Mouse (Mus musculus): ENCODE measurements around the gene Ogdh. TPM values are rescaled to one million over a fixed set of nuclear protein-coding genes. Genes with fewer than 3 reads are reported as not detected.

The Ogdh gene
- polyA plus RNA-seq, 1 experiment from 2014 or later = 105 TPM

DNA sequence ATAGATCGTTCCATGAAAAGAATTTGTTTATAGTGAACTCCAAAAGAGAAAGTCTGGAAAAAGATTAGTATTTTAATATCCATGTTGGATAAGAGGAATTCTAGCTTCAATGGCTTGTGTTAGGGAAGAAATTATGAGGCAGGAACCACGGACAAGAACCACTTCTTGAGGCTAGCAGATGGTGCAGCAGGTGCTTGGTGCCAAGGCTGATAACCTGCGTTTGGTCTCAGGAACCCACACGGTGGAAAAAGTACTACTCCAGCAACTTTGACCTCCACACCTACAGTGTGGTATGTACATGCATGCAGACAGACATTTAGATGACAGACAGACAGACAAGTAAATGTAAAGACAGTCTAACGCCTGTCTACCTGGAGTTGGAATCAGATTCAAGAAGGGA, 27.1 kb downstream of the Ogdh start:
- no peaks in the 10 kb centered on the region for H3K9me3 ChIP-seq (ENCODE audit: low read depth, low read length)
- H3K4me2 ChIP-seq = no peak overlapping the region
- no peak overlapping the region for H3K27ac ChIP-seq (ENCODE audit: low read depth)
- no peaks in the 10 kb centered on the region for H3K27me3 ChIP-seq (ENCODE audit: insufficient read depth, low read length)
- H3K4me3 ChIP-seq (ENCODE audit: low read depth, low read length) = no peak overlapping the region
- 86% methylated on average over 5 of the region's 5 CpGs for WGBS
- no peak overlapping the region for H3K9ac ChIP-seq
- TF ChIP-seq CTCF (IDR thresholded peaks at IDR 0.05; ENCODE audit: low read depth) = no peak
- ATAC-seq (ENCODE audit: insufficient read depth) = no peak
- DNase-seq = no peak
- no peaks in the 10 kb centered on the region for H3K4me1 ChIP-seq (ENCODE audit: insufficient read depth)
- peaks cover 72% of the 10 kb centered on the region for H3K36me3 ChIP-seq (ENCODE audit: insufficient read depth)

GRCm38 (mm10) chr11:6319374-6319773, 27.9 kb downstream of the Ogdh start:
- DNase-seq = no peak
- no peak overlapping the region for H3K27ac ChIP-seq (ENCODE audit: low read depth)
- ATAC-seq (ENCODE audit: insufficient read depth) = no peak
- no peak overlapping the region for H3K4me2 ChIP-seq
- H3K9ac ChIP-seq = no peak overlapping the region
- 86% methylated on average over 2 of the region's 2 CpGs for WGBS
- H3K9me3 ChIP-seq (ENCODE audit: low read depth, low read length) = no peaks in the 10 kb centered on the region
- H3K4me1 ChIP-seq (ENCODE audit: insufficient read depth) = no peaks in the 10 kb centered on the region
- H3K4me3 ChIP-seq (ENCODE audit: low read depth, low read length) = no peak overlapping the region
- no peaks in the 10 kb centered on the region for H3K27me3 ChIP-seq (ENCODE audit: insufficient read depth, low read length)
- TF ChIP-seq CTCF (IDR thresholded peaks at IDR 0.05; ENCODE audit: low read depth) = no peak
- H3K36me3 ChIP-seq (ENCODE audit: insufficient read depth) = peaks cover 70% of the 10 kb centered on the region

GRCm38 (mm10) chr11:6322086-6322485, 30.7 kb downstream of the Ogdh start:
- Histone ChIP-seq H3K4me3 (ENCODE audit: low read depth, low read length) (no peak overlapping the region), H3K4me2 (no peak overlapping the region), H3K4me1 (ENCODE audit: insufficient read depth) (no peaks in the 10 kb centered on the region), H3K27ac (ENCODE audit: low read depth) (no peak overlapping the region), H3K36me3 (ENCODE audit: insufficient read depth) (peaks cover 52% of the 10 kb centered on the region), H3K9ac (no peak overlapping the region), H3K27me3 (ENCODE audit: insufficient read depth, low read length) (no peaks in the 10 kb centered on the region), H3K9me3 (ENCODE audit: low read depth, low read length) (no peaks in the 10 kb centered on the region)
- 89% methylated on average over 2 of the region's 2 CpGs for WGBS
- no peak for DNase-seq
- ATAC-seq (ENCODE audit: insufficient read depth) = no peak
- no peak for TF ChIP-seq CTCF (IDR thresholded peaks at IDR 0.05; ENCODE audit: low read depth)

- H3K4me1 ChIP-seq (ENCODE audit: insufficient read depth) = no peaks in the 10 kb centered on the region
- H3K27me3 ChIP-seq (ENCODE audit: insufficient read depth, low read length) = no peaks in the 10 kb centered on the region
- no peaks in the 10 kb centered on the region for H3K9me3 ChIP-seq (ENCODE audit: low read depth, low read length)
- DNase-seq (no peak), ATAC-seq (ENCODE audit: insufficient read depth) (no peak)
- H3K36me3 ChIP-seq (ENCODE audit: insufficient read depth) = peaks cover 41% of the 10 kb centered on the region
- H3K27ac ChIP-seq (ENCODE audit: low read depth) = no peak overlapping the region
- H3K9ac ChIP-seq = no peak overlapping the region
- H3K4me2 ChIP-seq = no peak overlapping the region
- WGBS = 53% methylated on average over 5 of the region's 5 CpGs
- H3K4me3 ChIP-seq (ENCODE audit: low read depth, low read length) = no peak overlapping the region
- TF ChIP-seq CTCF (IDR thresholded peaks at IDR 0.05; ENCODE audit: low read depth) = no peak
Measured at GRCm38 (mm10) chr11:6323348-6323747, 31.9 kb downstream of the Ogdh start.

GRCm38 (mm10) chr11:6331256-6331655, 39.8 kb downstream of the Ogdh start:
- H3K4me2 ChIP-seq = no peak overlapping the region
- no peaks in the 10 kb centered on the region; the same call in 1 of the 2 replicates for H3K36me3 ChIP-seq (ENCODE audit: insufficient read depth)
- no peak for TF ChIP-seq CTCF (IDR thresholded peaks at IDR 0.05; ENCODE audit: low read depth)
- ATAC-seq (ENCODE audit: insufficient read depth) (no peak), DNase-seq (no peak)
- no peaks in the 10 kb centered on the region for H3K27me3 ChIP-seq (ENCODE audit: insufficient read depth, low read length)
- H3K9ac ChIP-seq = no peak overlapping the region
- H3K27ac ChIP-seq (ENCODE audit: low read depth) = no peak overlapping the region
- no peaks in the 10 kb centered on the region for H3K9me3 ChIP-seq (ENCODE audit: low read depth, low read length)
- no peak overlapping the region for H3K4me3 ChIP-seq (ENCODE audit: low read depth, low read length)
- 88% methylated on average over 7 of the region's 7 CpGs for WGBS
- H3K4me1 ChIP-seq (ENCODE audit: insufficient read depth) = no peaks in the 10 kb centered on the region

DNA sequence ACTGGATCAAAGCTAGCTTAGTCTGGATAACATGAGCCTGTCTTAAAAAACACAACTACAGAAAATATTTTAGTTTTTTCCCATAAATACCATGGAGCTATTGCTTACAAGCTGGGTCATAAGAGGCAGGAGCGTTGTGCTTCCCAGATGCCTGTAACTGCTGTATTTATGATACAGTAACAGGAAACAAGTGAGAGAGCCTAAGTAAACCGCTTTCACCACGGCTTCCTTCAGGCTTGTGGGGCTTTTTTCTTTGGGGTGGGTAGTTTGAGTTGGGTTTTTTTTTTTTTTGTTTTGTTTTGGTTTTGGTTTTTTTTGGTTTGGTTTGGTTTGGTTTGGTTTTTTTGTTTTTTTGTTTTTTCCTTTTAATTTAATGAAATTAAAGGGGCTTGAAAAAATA, 41.2 kb downstream of the Ogdh start:
- Histone ChIP-seq H3K27ac (ENCODE audit: low read depth) (no peak overlapping the region), H3K27me3 (ENCODE audit: insufficient read depth, low read length) (no peaks in the 10 kb centered on the region), H3K4me1 (ENCODE audit: insufficient read depth) (no peaks in the 10 kb centered on the region), H3K4me2 (no peak overlapping the region), H3K9me3 (ENCODE audit: low read depth, low read length) (no peaks in the 10 kb centered on the region), H3K9ac (no peak overlapping the region), H3K4me3 (ENCODE audit: low read depth, low read length) (no peak overlapping the region), H3K36me3 (ENCODE audit: insufficient read depth) (peaks cover 7% of the 10 kb centered on the region; the same call in 1 of the 2 replicates)
- ATAC-seq (ENCODE audit: insufficient read depth) = no peak
- no peak for DNase-seq
- no peak for TF ChIP-seq CTCF (IDR thresholded peaks at IDR 0.05; ENCODE audit: low read depth)
- WGBS = 74% methylated on average over 3 of the region's 3 CpGs

DNA sequence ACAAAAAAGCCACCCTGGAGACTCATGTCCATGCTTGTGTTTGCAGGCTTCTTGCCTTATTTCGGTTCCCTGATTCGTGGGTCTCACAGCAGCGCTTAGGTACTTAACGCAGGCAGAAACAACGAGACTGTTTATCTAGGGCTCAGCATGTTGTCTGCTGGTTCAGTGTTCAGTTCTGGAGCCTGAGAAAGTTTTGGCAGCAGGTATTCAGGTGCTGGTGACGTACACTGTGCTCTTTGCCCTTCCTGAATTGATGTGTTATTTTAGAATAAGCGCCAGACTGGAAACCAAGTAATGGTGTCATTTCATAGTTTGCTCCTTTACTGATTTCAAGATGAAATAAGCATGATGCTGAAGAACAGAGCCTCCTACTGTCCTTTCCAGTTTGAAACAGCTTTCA, 42.0 kb downstream of the Ogdh start:
- Histone ChIP-seq H3K36me3 (ENCODE audit: insufficient read depth) (peaks cover 13% of the 10 kb centered on the region; the same call in 1 of the 2 replicates), H3K27ac (ENCODE audit: low read depth) (no peak overlapping the region), H3K4me3 (ENCODE audit: low read depth, low read length) (no peak overlapping the region), H3K4me1 (ENCODE audit: insufficient read depth) (no peaks in the 10 kb centered on the region), H3K9me3 (ENCODE audit: low read depth, low read length) (no peaks in the 10 kb centered on the region), H3K27me3 (ENCODE audit: insufficient read depth, low read length) (no peaks in the 10 kb centered on the region), H3K9ac (no peak overlapping the region), H3K4me2 (no peak overlapping the region)
- DNase-seq (no peak), ATAC-seq (ENCODE audit: insufficient read depth) (no peak)
- TF ChIP-seq CTCF (IDR thresholded peaks at IDR 0.05; ENCODE audit: low read depth) = no peak
- WGBS = 90% methylated on average over 7 of the region's 7 CpGs

DNA sequence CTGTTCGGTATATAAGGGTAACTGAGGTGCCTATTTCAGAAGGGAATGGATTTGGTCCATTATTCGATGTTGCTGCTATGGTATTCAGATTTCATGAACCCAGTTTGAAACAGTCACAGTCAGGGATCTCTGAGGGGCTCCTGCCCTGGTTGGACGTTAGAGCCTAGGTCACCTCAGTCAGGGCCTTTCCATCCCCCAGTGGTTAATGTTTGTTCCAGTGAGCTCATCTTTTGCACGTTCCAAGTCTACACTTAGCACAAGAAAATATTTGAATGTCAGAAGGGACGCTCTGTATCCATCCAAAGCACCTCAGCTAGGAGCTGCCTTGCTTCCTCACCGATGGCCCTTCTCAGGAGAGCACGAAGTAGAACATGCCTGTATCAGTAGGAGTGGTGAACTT, 43.9 kb downstream of the Ogdh start:
- Histone ChIP-seq H3K27ac (ENCODE audit: low read depth) (no peak overlapping the region), H3K36me3 (ENCODE audit: insufficient read depth) (peaks cover 32% of the 10 kb centered on the region), H3K4me1 (ENCODE audit: insufficient read depth) (no peaks in the 10 kb centered on the region), H3K9me3 (ENCODE audit: low read depth, low read length) (no peaks in the 10 kb centered on the region), H3K9ac (no peak overlapping the region), H3K4me2 (no peak overlapping the region), H3K27me3 (ENCODE audit: insufficient read depth, low read length) (no peaks in the 10 kb centered on the region), H3K4me3 (ENCODE audit: low read depth, low read length) (no peak overlapping the region)
- DNase-seq = no peak
- ATAC-seq (ENCODE audit: insufficient read depth) = no peak
- TF ChIP-seq CTCF (IDR thresholded peaks at IDR 0.05; ENCODE audit: low read depth) = no peak
- WGBS = 88% methylated on average over 7 of the region's 7 CpGs
